Comparison of ENCODE assay signal across 17 mouse cellular contexts in genomic region chr4:121031440-121031839, GRCm38 (mm10). TPM values are rescaled to one million over a fixed set of nuclear protein-coding genes. Genes with fewer than 3 reads are reported as not detected.
DNase-seq lines count a peak whose midpoint lies in the region; ATAC-seq and TF ChIP-seq lines count a peak whose summit lies in the region.
"Had no signal": no experiment of that assay in that cellular context is flagged by ENCODE, and none has a peak within 500 bp of the region (broad histone marks: within the 10 kb centered on the region; RNA-seq: fewer than 3 reads in every experiment).

No protein-coding gene starts in this region.

- H3K27me3 ChIP-seq in heart, adult 2 months (ENCODE audit: control insufficient read depth, insufficient read depth, low read length) = no peaks in the 10 kb centered on the region
- H3K27me3 ChIP-seq in lung, embryonic 14.5 days (ENCODE audit: insufficient read depth, low read length) = no peaks in the 10 kb centered on the region
- H3K27me3 ChIP-seq in splenic B cell, adult 2 months (ENCODE audit: control insufficient read depth, insufficient read depth, low read length, poor library complexity, severe bottlenecking) = no peaks in the 10 kb centered on the region
- H3K27me3 ChIP-seq: embryonic facial prominence, embryonic 15.5 days; forebrain, embryonic 13.5 days; heart, embryonic 13.5 days; hindbrain, embryonic 15.5 days had no signal

- ATAC-seq in lung, embryonic 14.5 days (ENCODE audit: insufficient read depth) = no peak
- ATAC-seq: forebrain, embryonic 13.5 days had no signal

- no peaks in the 10 kb centered on the region for H3K9me3 ChIP-seq in lung, embryonic 14.5 days (ENCODE audit: low read depth, low read length)
- H3K9me3 ChIP-seq: embryonic facial prominence, embryonic 15.5 days; forebrain, embryonic 13.5 days; heart, embryonic 13.5 days; hindbrain, embryonic 15.5 days had no signal

- no peak for TF ChIP-seq POLR2A in heart, adult 2 months (IDR thresholded peaks at IDR 0.05; ENCODE audit: insufficient read depth, low read depth, low read length)
- no peak for TF ChIP-seq POLR2A in bone marrow macrophage, adult 2 months (IDR thresholded peaks at IDR 0.05; ENCODE audit: borderline replicate concordance, low read depth, low read length)

- no peak overlapping the region for H3K9ac ChIP-seq in heart, adult 2 months (ENCODE audit: low read depth, low read length)
- H3K9ac ChIP-seq in lung, embryonic 14.5 days = no peak overlapping the region
- H3K9ac ChIP-seq: embryonic facial prominence, embryonic 15.5 days; forebrain, embryonic 13.5 days; heart, embryonic 13.5 days; hindbrain, embryonic 15.5 days had no signal

- no peak overlapping the region for H3K4me2 ChIP-seq in lung, embryonic 14.5 days
- H3K4me2 ChIP-seq: embryonic facial prominence, embryonic 15.5 days; forebrain, embryonic 13.5 days; heart, embryonic 13.5 days; hindbrain, embryonic 15.5 days had no signal

- no peak for TF ChIP-seq EP300 in heart, adult 2 months (IDR thresholded peaks at IDR 0.05; ENCODE audit: insufficient read depth, low read depth, low read length)

- peak; percentile 51 for TF ChIP-seq CTCF in heart, adult 2 months (IDR thresholded peaks at IDR 0.05)
- TF ChIP-seq CTCF in lung, embryonic 14.5 days (IDR thresholded peaks at IDR 0.05; ENCODE audit: low read depth) = peak; percentile 36
- TF ChIP-seq CTCF in bone marrow macrophage, adult 2 months (IDR thresholded peaks at IDR 0.05; ENCODE audit: low read depth, low read length) = 0 out of 2 replicates have a peak, but pooled peaks have one; percentile 17

- H3K4me1 ChIP-seq in heart, adult 2 months (ENCODE audit: control insufficient read depth, insufficient read depth, low read length) = no peaks in the 10 kb centered on the region
- no peaks in the 10 kb centered on the region for H3K4me1 ChIP-seq in lung, embryonic 14.5 days (ENCODE audit: insufficient read depth)
- H3K4me1 ChIP-seq in bone marrow macrophage, adult 2 months (ENCODE audit: control insufficient read depth, insufficient read depth, low read length) = peaks cover 11% of the 10 kb centered on the region
- H3K4me1 ChIP-seq: embryonic facial prominence, embryonic 15.5 days; forebrain, embryonic 13.5 days; hindbrain, embryonic 15.5 days had no signal

- WGBS in heart, adult 2 months = 68% methylated on average over 4 of the region's 4 CpGs
- 48% methylated on average over 4 of the region's 4 CpGs for WGBS in lung, embryonic 14.5 days

- intact Hi-C loops in heart, adult 2 months (cut with DNase I) = loop anchor here (2.0 kb wide), 1 partner anchor 45 kb away; no protein-coding TSS in a partner anchor
- intact Hi-C loops in heart, postnatal 14 days (cut with DNase I) = loop anchor here (2.0 kb wide), 1 partner anchor 45 kb away; no protein-coding TSS in a partner anchor

- no peak for DNase-seq in heart, adult 2 months
- DNase-seq in heart, postnatal 14 days = no peak
- DNase-seq in lung, embryonic 14.5 days = no peak
- DNase-seq in lung, postnatal 25 days (ENCODE audit: low spot score) = no peak
- peak; percentile 62 for DNase-seq in splenic B cell, adult 2 months (ENCODE audit: low read depth, low spot score)
- no peak for DNase-seq in adipocyte (ENCODE audit: low spot score)
- no peak for DNase-seq in adrenal gland, adult 8-10 months
- DNase-seq: adrenal gland, postnatal 25 days; B cell, adult 2 months; gastrocnemius, postnatal 14 days; lung, postnatal 4 days; right cerebral cortex, postnatal 14 days had no signal

- no peak overlapping the region for H3K4me3 ChIP-seq in heart, adult 2 months
- no peak overlapping the region for H3K4me3 ChIP-seq in lung, embryonic 14.5 days (ENCODE audit: low read depth, low read length)
- no peak overlapping the region for H3K4me3 ChIP-seq in bone marrow macrophage, adult 2 months (ENCODE audit: insufficient read depth, low read length)
- H3K4me3 ChIP-seq: embryonic facial prominence, embryonic 15.5 days; forebrain, embryonic 13.5 days; heart, embryonic 13.5 days; hindbrain, embryonic 15.5 days had no signal

- no peak overlapping the region for H3K27ac ChIP-seq in heart, adult 2 months
- H3K27ac ChIP-seq in lung, embryonic 14.5 days (ENCODE audit: low read depth) = no peak overlapping the region
- H3K27ac ChIP-seq in bone marrow macrophage, adult 2 months (ENCODE audit: insufficient read depth, low read depth, low read length) = no peak overlapping the region
- H3K27ac ChIP-seq: embryonic facial prominence, embryonic 15.5 days; forebrain, embryonic 13.5 days; heart, embryonic 13.5 days; hindbrain, embryonic 15.5 days had no signal

- H3K79me2 ChIP-seq in heart, adult 2 months (replicated peaks; ENCODE audit: control insufficient read depth, insufficient read depth, low read length) = no peaks in the 10 kb centered on the region

- H3K36me3 ChIP-seq in heart, adult 2 months (ENCODE audit: control insufficient read depth, insufficient read depth, low read length) = no peaks in the 10 kb centered on the region
- no peaks in the 10 kb centered on the region for H3K36me3 ChIP-seq in lung, embryonic 14.5 days (ENCODE audit: insufficient read depth)
- no peaks in the 10 kb centered on the region for H3K36me3 ChIP-seq in splenic B cell, adult 2 months (ENCODE audit: control insufficient read depth, insufficient read depth, low read length, poor library complexity, severe bottlenecking)
- H3K36me3 ChIP-seq: embryonic facial prominence, embryonic 15.5 days; heart, embryonic 13.5 days; hindbrain, embryonic 15.5 days had no signal

RNA-seq across cellular contexts. Expression of gene Col9a2, which starts 7.7 kb away (rescaled TPM):
- total RNA-seq in heart, adult 2 months (2021) = not detected
- 0.06 and 0.31 TPM in 2 replicates for polyA plus RNA-seq in heart, adult 2 months (2012; rRNA removed)
- total RNA-seq in heart, postnatal 14 days (2021) = under 1 TPM; 0.39 to 0.81 TPM
- polyA plus RNA-seq in lung, embryonic 14.5 days (2014; fragmentation: Nextera tagmentation; extraction: Ambion mirVana) = 8.2 and 9.3 TPM in 2 replicates
- polyA plus RNA-seq in bone marrow macrophage, adult 2 months (2012; ENCODE audit: insufficient read depth, insufficient read length, missing spikeins) = not detected in 2 replicates
- under 1 TPM; 0.40 to 0.78 (median 0.57) TPM for total RNA-seq in adrenal gland, adult 8-10 months (2022)

RNA-seq across cellular contexts. Expression of gene Smap2, which starts 14.4 kb away (rescaled TPM):
- 10 to 100 TPM; 44.2 to 49.6 TPM for total RNA-seq in heart, adult 2 months (2021)
- polyA plus RNA-seq in heart, adult 2 months (2012; rRNA removed) = 26.7 and 32.2 TPM in 2 replicates
- total RNA-seq in heart, postnatal 14 days (2021) = 10 to 100 TPM; 33.0 to 33.1 TPM
- polyA plus RNA-seq in lung, embryonic 14.5 days (2014; fragmentation: Nextera tagmentation; extraction: Ambion mirVana) = 19.2 and 19.7 TPM in 2 replicates
- polyA plus RNA-seq in bone marrow macrophage, adult 2 months (2012; ENCODE audit: insufficient read depth, insufficient read length, missing spikeins) = 137 and 139 TPM in 2 replicates
- 10 to 100 TPM; 36.5 to 42.7 (median 40.3) TPM for total RNA-seq in adrenal gland, adult 8-10 months (2022)
